Mouse (Mus musculus): ENCODE measurements around the gene Babam2.

DNA sequence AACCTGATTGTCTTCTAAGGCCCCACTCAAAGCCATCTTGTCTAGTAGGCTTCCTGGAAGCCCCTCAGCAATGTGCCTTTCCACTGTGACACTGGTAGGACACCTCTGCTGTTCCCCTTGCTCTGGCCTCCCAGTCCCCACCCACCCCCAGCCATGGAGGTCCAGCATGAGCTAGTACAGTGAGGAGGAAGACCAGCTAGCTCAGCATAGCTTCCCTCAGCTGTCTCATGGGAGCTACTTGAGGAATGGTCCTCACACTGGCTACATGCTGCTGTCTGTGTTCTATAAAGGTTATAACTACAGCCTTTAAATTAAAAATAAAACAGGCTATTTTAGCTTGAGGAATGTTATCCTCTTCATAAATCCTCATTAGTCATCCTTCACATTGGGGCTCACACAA, 346.5 kb downstream of the Babam2 start:
- no peak for TF ChIP-seq CTCF (IDR thresholded peaks at IDR 0.05; ENCODE audit: control insufficient read depth, insufficient read depth, low read length)
- no peak for TF ChIP-seq POLR2A (IDR thresholded peaks at IDR 0.05; ENCODE audit: borderline replicate concordance, control insufficient read depth, low read depth, low read length)

Measured in bone marrow, adult 2 months (tissue).